Mouse (Mus musculus) 3134 (cell line): ENCODE measurements around the gene Zkscan6.

Source experiments
- DNase-seq: peaks from one replicate; pipeline ENCODE4 v3.0.0-alpha.2; 2011; ENCODE audit warnings: low spot score; ENCODE audit not compliant: insufficient read length; ENCODE audit errors: extremely low read depth

Gene Zkscan6

DNA sequence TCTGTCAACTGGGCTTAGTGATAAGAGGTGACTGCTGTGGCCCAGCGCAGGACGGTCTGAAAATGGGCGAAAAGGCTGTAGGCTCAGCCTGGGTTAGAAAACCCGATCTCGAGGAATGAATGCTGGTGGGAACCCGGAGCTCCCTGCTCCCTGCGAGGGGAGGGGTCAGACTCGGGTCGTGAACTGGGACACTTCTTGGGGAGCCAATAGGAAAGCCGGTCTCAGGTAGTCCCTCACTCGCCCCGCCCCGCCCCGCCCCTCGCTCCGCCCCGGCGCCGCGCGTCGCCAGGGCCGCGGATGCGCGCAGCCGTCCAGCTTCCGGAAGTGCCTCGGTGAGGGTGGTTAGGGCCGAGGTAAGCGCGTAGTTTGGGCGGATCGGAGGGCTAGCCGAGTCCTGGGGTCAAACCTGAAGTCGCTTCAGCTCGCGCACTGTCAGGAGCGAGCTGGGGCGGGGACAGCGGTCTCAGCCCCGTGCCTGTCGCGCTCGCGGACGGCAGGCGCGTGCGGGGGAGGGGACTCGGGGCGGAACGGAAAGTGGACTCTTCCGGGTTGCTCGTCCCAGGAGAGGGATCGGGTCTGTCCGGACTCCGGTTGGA lies at the start of gene Zkscan6:
Zkscan6 (plus strand) TSS at position 267 of the 596 bp plus-strand sequence.
- peak; percentile 92 for DNase-seq

DNA sequence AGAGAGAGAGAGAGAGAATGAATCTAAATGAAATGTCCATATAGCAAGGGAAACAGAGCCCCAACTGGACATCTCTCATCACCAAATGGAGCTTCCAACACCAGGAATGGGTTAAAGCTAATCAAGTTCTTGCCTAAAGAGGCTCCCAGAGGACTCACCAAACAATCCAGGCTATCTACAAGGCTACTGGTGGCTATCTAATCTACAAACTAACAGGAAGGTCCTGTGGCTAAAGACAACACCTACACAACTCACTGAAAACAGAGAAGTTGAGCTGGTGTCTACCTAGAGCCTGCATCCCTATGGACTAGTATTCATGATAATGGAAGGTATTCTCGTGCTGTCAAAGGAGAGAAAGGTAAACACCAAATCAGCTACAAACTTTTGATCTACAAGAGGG lies 47.6 kb upstream of the Zkscan6 start:
- DNase-seq: no peak

DNA sequence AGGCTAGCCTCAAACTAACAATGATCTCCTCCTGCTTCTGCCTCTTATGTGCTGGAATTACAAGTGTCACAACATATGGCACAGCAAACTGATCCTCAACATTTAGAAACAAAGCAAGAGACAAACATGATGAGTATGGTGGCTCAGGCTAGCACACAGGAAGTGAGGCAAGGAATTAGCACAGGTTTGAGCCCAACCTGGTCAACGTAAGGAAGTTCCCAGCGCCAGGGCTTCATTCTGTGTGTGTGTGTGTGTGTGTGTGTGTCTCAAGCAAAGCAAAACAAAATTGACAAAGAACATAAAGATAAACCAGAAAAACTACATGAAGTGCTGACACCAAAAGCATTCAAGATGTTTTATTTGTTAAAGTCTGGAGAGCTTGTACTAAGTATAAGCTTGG lies 46.1 kb upstream of the Zkscan6 start:
- DNase-seq: no peak

DNA sequence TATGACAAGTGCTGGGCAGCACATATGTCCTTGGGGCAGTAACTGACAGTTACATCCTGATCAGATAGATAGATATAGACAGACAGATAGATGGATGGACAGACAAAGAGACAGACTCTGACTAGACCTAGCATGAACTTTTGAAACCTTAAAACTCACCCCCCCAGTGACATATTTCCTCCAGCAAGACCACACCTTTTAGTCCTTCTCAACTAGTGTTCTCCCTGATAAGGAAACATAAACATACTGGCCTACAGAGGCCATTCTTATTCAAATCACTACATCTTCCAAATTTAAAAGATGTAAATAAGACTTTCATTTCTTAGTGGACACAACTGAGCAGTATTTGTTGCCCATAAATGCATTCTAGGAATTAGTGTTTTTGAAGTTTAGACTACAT lies 38.5 kb upstream of the Zkscan6 start:
- DNase-seq: no peak

DNA sequence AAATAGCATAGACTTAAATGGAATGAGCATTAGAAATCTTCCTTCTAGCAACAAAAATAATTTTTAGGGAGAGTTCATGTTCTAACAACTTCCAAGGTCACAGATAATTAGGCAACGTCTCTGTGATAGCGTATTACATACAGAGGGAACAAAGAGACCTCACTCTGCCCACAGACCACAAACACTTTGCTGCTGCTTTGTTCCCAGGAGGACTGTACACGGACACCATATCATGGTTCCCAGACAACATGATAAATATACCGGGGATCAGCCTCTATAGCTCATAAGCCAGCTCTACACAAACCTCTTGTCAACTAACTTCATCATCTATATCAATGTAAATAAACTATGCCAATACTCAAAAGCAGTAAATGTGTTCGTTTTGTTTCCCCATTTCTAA lies 37.0 kb upstream of the Zkscan6 start:
- DNase-seq: no peak

DNA sequence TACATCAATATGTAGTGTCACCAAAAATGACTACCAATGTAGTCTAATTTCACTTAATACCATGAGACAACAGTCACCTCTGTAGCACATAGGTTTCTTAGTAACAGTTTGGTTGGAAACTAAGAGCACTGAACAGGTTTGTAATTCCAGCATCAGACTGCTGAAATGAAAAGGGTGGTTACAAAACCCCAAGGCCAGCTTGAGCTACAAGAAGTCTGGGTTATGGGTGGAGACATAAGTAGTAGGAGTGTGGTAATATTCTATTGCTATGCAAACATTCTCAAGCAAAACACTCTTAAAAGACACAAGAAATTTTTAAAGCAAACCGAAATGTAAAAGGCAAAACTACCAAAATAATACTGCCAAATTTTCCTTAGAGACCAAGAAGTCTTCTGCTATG lies 35.4 kb upstream of the Zkscan6 start:
- DNase-seq: no peak

DNA sequence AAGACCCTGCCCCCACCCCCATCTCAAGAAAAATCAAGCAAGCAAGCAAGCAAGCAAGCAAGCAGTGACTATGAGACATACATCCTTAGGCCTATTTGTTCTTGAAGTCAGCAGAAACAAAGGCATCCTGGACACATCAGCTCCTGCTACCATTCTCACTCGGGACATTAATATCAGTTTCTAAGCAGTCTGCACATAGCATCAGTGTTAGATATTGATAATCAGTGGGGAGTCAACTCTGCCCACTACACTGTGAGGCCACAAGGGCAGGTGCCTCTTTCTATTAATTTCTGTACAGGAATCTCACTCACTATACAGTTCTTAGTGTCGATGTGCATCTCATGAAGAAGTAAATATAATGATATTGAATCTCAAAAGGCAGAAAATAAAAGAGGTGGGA lies 33.4 kb upstream of the Zkscan6 start:
- DNase-seq: no peak

DNA sequence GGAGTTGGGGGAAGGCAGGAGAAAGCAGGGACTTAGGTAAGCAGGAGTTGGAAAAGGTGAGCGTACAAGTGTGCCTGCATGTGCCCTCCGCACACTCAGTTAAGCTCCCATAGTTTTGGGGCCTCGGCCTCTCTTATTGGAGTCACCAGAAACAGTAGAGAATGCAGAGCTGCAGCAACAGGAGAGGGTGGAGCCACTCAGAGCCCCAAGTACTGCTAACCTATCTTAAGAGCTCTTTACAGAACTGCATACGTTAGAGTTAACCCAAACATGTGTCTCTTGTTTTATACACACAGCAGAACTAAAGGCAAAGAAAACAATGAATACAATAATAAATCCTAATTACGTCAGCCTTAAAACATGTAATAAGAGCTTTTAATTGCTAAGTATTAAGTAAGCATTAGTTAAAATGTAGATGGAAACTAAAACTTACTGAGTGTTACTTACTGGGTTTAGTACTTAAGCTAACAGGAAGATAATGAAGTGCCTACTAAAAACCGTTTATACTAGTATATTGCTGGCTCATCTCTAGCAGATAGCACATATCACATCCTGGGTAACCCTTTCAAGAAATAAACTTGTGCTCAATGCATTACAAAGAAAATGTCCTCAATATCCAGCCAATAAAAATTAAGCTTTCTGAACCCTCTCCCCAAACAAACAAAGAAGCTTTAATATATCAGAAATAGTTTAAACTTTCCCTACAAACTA lies 32.9 kb upstream of the Zkscan6 start:
- no peak for DNase-seq

DNA sequence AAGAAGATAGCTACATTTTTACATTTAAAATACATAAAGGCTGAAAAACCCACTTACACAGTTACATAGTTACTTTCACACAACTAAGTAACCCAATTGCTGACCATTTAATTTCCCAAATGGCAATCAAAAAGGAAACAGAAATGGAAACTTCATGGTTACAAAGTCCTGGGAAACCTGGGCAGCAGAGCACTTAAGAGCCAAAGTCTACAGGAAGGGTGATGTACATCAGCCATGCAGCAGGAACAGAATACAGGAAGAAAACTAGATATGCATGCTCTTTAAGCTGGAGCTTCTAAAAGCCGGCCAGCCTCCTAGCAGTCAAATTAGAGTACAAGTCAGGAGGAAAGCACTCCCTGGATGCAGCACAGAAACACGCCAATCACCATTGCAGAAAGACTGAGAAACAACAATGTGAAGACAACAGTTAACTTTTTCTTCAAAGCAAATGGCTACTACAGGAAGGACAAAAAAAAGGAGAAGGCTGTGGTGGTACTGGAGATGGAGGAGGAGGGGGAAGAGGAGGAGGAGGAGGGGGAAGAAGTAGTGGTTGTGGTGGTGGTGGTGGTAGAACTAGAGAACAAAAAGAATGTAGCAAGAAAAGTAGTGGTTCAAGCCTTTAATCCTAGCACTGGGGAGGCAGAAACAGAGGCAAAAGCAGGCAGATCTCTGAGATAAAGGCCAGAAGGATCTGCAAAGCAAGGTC lies 29.9 kb upstream of the Zkscan6 start:
- no peak for DNase-seq

DNA sequence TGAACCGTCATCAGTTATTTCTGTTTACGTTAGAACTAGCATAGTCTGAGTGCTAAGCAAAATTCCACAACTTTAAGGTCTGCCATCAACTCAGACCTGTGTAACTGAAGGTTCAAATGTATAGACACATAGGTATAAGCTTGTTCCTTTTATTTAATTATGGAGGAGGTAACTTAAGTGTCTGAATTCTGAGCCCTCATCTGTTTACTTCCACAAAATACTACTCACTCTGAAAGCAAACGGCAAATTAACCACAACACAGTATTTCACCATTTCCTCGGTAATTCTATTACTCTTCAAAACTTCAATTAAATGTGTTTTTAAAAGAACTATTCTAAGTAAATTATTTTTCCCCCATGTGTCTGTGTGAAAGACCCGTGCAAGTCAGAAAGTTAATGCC lies 29.2 kb upstream of the Zkscan6 start:
- no peak for DNase-seq

DNA sequence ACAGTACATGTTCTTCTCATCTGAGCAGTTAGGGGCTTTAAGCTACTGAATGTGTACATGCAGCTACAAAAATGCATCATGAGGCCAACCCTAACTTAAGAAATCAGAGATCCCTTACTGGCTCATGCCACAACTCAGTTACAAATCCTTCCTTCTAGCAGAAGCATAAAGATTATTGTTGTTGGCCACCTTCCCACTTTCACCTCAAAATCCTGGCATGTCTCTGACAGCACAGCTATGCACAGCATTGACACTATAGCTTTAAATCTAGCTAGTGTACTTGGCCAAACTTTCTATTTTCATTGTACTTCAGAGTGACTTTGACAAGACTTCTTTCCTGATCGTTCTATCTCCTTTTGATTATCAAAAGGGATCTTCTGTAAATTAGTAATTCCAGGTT lies 27.9 kb upstream of the Zkscan6 start:
- peak; percentile 21 for DNase-seq

DNA sequence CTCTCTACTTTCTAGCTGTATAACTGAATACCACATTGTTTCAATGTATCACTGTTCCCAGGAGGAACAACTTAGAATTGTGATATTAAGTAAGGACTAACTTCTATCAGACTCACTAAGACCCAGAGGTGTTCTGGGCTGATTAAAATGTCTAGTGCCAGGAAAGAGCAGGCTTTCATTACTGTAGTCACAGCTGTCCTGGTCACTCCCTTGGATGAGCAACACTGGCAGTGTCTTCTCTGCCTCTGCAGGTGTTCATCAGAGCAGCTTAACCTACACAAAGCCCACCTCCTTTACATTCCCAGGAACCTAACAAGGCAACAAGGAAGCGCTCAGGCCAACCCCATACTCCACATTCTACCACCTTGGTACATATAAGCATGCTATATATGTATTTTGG lies 27.4 kb upstream of the Zkscan6 start:
- no peak for DNase-seq

DNA sequence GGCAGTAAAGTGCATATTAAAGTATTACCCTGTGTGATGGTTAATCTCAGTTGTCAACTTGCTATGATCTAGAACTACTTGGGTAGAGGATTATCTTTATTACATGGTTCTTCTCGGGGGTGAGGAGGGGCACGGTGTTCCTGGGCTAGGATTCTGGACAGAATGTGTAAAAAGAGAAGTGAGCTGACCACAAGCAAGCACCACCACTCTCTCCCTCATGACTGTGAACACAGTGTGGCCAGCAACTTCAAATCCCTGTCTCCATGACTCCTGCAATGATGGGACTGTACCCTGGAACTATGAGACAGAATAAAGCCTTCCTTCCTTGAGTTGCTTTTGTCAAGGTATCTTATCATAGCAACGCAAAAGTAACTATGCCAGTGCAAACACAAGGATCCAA lies 25.4 kb upstream of the Zkscan6 start:
- DNase-seq: no peak

DNA sequence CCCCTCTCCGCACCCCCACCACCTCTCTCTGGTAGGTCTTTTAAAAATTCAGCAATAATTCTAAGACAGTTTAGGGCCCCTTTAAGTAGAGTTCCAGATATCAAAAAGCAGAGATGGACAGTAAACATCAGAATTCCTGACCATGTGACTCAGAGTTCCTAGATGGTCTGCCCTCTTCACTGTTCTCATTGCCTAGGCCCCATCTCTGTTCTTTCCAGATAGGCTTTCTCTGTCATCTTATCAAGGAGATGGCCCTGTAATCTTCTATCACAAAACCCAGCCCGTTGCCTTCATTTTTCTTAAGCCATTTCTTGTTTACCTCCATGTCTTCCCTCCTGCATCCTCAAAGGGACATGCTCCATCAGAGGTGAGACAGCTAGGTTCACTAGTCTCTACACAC lies 20.8 kb upstream of the Zkscan6 start:
- no peak for DNase-seq

DNA sequence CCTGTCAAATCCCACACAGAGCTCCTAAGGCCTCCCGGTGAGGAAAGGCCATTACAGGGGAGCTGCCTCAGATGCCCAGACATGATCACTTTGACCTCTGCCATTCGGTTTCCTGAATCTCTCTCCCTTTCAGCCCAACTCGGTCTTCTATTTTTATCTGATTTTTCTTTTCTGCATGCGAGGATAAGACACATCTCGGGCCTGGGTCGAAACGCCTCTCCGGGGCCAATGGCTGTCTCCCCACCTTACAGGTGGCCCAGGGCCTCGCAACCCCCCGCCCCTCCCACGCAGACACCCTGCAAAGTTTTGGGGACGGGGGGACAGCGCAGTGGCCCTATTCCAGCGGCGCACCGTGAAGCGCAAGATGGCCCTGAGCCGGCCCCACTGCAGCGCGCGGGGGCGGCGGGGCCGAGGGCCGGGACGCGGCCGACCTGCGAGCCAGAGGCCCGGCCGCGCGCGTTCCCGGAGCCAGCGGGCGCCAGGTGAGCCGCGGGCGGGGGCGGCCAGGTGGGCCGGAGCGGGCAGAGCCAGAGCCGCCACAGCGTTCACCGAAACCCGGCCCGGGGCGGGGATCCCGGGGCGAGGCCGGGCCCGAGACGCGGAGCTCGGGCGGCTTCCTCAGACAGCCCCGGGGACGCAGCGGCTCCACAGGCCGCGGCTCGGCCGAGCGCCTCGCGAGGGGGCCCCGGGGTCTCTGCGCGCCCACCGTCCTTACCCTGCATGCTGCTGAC lies 19.4 kb upstream of the Zkscan6 start:
- peak; percentile 49 for DNase-seq

DNA sequence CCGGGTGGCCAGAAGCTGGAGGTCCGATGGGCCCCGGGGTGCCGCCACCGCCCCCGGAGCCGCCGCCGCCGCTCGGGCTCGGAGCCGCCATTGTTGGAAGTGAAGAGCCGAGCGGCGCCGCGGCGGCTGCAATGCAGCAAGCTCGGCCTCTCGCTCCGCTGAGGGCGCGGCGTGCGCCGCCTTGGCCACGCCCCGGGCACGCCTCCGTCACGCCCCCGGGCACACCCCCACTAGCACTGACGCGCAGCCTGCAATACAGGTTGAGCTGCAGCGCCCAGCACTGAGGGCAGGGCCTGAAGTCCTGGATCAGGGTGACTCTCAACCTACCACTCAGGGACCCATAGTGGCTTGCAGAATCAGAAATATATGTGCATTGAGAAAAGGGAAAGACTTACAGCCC lies 18.8 kb upstream of the Zkscan6 start, which contains the start of gene Map2k4:
Map2k4 (minus strand) TSS at position 144 of the 400 bp plus-strand sequence.
- DNase-seq: peak; percentile 99

DNA sequence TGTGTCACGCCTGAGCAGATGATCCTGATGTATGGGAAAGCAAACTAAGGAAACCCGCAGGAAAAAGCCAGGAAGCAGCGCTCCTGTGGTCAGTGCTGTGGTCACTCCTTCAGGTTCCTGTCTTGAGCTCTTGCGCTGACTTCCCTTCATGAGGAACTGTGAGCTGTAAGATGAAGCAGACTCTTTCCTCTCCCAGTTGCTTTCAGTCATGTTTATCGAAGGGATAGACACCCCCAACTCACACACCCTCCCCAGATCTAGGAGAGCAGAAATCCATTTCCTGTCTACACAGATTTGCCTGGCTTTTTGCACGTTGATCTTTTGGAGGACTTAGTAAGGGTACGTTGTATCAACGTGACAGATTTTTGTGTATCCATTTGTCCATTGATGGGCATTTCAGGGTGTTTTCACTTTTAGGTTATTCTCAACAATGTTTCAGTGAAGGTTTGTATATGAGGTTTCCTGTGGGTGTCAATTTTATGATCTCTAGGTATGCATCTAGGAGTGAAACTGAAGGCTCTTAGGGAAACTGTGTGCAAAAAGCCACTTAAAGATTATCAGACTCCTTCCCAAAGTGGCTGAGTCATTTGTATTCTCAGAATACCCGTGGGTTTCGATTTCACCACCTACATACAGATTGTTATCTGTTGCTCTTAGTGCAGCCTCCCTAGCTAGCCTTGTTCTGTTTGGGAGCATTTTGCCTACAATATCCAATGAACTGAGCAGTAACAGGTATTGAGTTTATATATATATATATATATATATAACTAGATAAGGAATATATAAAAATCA lies 12.4 kb upstream of the Zkscan6 start:
- DNase-seq: no peak

DNA sequence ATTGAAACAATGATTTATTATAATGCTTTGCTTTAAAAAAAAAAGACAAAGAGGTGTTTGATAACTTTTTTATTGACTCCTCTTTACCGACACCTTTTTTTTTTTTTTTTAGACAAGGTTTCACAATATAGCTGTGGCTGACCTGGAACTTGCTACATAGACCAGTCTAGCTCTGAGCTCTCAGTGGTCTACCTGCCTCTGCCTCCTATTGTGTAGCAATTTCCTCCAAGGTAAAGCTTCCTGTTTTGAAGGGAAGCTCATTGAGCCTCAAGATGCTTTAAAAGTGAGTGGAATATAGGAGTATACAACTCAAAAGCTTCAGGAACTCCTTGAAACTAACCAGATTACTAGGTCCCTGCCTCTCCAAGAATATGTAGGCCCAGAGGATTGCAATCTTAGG lies 11.1 kb upstream of the Zkscan6 start:
- DNase-seq: no peak

DNA sequence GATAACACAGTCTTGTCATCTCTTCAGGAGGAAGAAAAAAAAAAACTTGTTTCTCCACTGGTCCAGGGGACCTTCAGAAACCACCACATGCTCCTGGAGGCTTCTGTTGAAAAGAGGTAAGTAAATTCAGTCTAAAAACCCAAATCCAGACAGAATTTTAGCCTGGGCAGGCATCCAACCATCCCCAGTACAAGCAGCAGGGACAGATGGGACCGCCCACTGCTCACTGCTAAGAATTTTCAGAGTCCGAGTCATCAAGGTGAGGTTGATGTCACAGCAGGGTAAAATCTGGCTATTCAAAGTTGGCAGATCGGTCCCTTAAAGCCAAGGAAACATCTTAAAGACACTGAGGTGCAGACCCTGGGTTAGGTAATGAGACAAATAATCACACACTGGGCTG lies 5.1 kb upstream of the Zkscan6 start:
- DNase-seq: no peak

DNA sequence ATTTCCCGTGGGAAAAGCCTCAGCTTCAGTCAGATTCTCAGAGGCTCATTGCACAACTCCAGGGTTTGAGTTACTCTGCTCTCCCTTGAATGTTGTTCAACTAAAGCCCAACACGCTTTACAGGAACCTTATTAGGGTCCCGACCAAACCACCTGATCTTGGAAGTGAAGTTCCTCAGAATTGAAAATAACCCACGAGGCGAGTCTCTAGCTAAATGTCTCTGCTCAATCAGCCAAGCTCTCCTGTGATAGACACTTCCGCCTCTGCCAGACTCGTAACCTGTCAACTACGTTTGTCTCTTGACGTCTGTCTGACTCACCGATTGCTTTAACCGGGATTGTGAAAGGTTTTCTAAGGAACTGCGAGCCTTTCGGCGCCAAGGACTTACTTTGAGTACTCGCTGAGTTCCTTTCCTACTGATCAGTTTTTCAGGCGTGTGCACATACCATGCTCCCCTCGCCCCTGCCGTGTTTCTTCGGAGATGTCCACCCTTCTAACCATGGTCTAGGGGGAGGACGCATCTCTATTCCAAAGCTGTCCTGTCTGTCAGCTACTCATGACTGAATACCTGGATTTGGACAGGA lies 562 bp upstream of the Zkscan6 start:
- no peak for DNase-seq
